Mouse (Mus musculus) cerebellum, postnatal 36 days (tissue): ENCODE measurements around the gene Twsg1.

Source experiments
- DNase-seq, 2 experiments: peaks; one replicate each; pipeline ENCODE4 v3.0.0; 2021 to 2022; ENCODE audit warnings: mixed read lengths in 2 of 2

Gene Twsg1

DNA sequence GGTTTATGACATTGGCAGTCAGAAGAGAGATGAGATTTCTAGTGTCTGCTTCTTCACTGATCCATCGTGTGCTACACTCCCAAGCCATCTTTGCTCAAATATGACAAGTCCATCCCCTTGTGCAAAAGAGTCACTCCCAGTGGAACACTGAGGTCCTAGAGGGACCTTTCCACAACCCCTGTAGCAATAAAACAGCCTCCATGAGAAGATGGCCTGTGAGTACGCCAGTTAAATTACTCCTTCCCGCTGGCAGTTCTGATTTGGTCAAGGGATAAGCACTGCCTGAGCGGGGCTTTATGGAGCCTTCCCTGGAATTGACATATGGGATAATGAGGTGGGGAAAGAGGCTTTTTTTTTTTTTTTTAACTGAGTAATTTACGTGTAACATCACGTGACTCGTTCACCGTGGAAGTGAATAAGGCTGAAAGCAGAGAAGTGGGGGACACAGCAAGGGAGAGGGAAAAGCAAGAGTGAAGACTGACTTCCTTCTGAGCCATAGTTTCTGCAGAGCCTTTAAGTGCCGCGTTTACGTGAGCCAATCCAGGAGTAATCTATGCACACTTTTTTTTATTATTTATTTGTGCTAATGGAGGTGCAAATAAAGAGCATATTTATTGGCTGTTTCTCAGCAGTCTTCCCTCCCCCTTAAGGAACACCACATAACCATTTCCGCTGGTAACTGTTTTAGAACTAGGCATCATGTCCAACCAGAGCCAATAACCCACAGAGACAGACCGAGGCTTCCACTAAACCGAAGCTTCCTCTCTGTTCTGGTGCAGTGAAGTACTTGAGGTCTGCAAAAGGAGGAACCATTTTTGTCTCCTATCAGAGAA lies 65.1 kb downstream of the Twsg1 start, which contains the start of gene Ralbp1:
Ralbp1 (minus strand) TSS at position 102 of the 833 bp plus-strand sequence.
- DNase-seq: peak; percentile 32 to 56

GRCm38 (mm10) chr17:65885398-65885696 lies 65.7 kb downstream of the Twsg1 start:
- DNase-seq: no peak

GRCm38 (mm10) chr17:65884691-65885397 lies 66.2 kb downstream of the Twsg1 start:
- peak; percentile 99 to 100 for DNase-seq

GRCm38 (mm10) chr17:65884061-65884669 lies 66.9 kb downstream of the Twsg1 start:
- DNase-seq: peak in 1 of 2 experiments; percentile 66

GRCm38 (mm10) chr17:65877026-65877425 lies 74.0 kb downstream of the Twsg1 start:
- DNase-seq: no peak

DNA sequence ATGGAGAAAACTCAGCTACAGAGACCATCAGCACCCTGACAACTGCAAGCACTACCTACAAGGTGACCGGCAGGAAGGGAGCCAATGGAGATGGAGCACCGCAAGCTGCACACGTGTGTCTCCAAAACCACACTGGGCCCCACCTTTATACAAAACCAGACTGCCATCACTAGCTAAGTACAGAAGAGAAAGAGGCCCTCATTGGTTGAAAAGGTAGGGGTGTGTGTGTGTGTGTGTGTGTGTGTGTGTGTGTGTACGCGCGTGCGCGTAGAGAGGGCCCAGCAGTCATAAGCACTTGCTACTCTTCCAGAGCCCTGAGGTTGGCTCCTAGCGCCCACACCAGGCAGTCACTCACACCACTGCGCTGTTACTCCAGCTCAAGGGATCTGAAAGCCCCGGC lies 77.2 kb downstream of the Twsg1 start:
- DNase-seq: no peak

DNA sequence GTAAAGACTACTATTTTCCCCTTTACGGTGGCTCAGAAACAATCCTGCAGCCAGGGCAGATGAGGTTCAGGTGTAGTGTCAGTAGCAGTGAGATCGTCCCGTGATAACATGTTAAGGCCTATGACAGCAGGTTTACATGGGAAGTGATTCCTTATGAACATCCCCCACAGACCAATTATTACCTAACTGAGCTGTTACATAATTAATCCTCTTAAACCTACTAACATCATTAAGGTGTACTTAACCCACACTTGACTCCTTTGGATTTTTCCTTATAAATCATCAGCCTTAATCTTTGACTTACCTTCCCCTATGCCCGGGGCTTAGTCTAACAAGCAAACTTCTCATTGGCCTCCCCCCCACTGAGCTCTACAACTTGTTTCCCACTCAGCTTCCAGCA lies 77.9 kb downstream of the Twsg1 start:
- DNase-seq: no peak

DNA sequence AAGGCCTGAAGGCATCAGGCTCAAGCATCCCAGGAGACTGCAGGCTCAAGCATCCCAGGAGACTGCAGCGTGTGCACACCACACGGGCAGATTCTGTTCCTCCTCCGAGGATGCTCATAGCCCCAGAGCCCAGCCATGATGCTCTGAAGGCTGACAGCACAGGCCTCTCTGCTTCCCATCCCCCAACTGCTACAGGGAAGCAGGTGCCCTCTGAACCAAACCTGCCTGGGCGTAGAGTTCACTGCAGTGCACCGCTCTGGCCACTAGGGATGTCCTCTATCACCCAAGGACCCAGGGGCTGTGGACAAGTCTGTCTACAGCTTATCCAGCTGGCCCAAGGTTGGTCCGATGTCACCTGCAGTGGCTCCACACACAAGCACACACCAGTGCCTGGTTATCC lies 78.4 kb downstream of the Twsg1 start:
- DNase-seq: peak; percentile 51 to 56

GRCm38 (mm10) chr17:65872051-65872450 lies 79.0 kb downstream of the Twsg1 start:
- no peak for DNase-seq
